Mouse (Mus musculus) midbrain, embryonic 15.5 days (tissue): ENCODE data around the gene Tm9sf4. TPM values are rescaled to one million over a fixed set of nuclear protein-coding genes. Genes with fewer than 3 reads are reported as not detected.

Experiments used
- ATAC-seq: fragments of 200-750 bp; cut with Nextera tagmentation; replicated peaks from 2 replicates; pipeline ENCODE4 v1.8.0; 2017; ENCODE audit warnings: moderate TSS enrichment
- H3K27ac ChIP-seq: fragments of 300-500 bp; sonication (generic); 2 replicates; pipeline ENCODE4 v1.5.1; 2015; ENCODE audit warnings: mild to moderate bottlenecking, inconsistent platforms
- H3K27me3 ChIP-seq: fragments of 300-500 bp; sonication (generic); replicated peaks from 2 replicates; pipeline ENCODE4 v1.6.1; 2015; ENCODE audit warnings: inconsistent platforms
- H3K36me3 ChIP-seq: fragments of 300-500 bp; sonication (generic); replicated peaks from 2 replicates; pipeline ENCODE4 v1.6.1; 2015; ENCODE audit warnings: inconsistent platforms
- H3K4me1 ChIP-seq: fragments of 300-500 bp; sonication (generic); 2 replicates; pipeline ENCODE4 v1.6.1; 2015; ENCODE audit warnings: inconsistent platforms
- H3K4me2 ChIP-seq: fragments of 300-500 bp; sonication (generic); 2 replicates; pipeline ENCODE4 v1.6.1; 2015; ENCODE audit warnings: inconsistent platforms, mild to moderate bottlenecking, moderate library complexity
- H3K4me3 ChIP-seq: fragments of 300-500 bp; sonication (generic); 2 replicates; pipeline ENCODE4 v1.5.1; 2015; ENCODE audit warnings: mild to moderate bottlenecking, inconsistent platforms
- H3K9ac ChIP-seq: fragments of 300-500 bp; sonication (generic); 2 replicates; pipeline ENCODE4 v1.6.1; 2015; ENCODE audit warnings: mild to moderate bottlenecking, inconsistent platforms
- H3K9me3 ChIP-seq: fragments of 300-500 bp; sonication (generic); 2 replicates; pipeline ENCODE4 v1.6.1; 2016; ENCODE audit warnings: inconsistent platforms
- WGBS: fragments of 180-500 bp; shearing (Covaris S2); methylation state at CpG from one replicate; pipeline ENCODE4 v1.1.7; 2015; ENCODE audit warnings: mixed read lengths; 5-methylcytosine and 5-hydroxymethylcytosine counted together
- polyA plus RNA-seq: library from polyadenylated mRNA; unstranded; fragments of >200 nt; fragmentation: Nextera tagmentation; extraction: Ambion mirVana; gene quantifications from 2 replicates; pipeline ENCODE4 v1.2.1, GENCODE M21; 2015

Gene Tm9sf4
- polyA plus RNA-seq, 1 experiment from 2014 or later: 88.7 TPM

DNA sequence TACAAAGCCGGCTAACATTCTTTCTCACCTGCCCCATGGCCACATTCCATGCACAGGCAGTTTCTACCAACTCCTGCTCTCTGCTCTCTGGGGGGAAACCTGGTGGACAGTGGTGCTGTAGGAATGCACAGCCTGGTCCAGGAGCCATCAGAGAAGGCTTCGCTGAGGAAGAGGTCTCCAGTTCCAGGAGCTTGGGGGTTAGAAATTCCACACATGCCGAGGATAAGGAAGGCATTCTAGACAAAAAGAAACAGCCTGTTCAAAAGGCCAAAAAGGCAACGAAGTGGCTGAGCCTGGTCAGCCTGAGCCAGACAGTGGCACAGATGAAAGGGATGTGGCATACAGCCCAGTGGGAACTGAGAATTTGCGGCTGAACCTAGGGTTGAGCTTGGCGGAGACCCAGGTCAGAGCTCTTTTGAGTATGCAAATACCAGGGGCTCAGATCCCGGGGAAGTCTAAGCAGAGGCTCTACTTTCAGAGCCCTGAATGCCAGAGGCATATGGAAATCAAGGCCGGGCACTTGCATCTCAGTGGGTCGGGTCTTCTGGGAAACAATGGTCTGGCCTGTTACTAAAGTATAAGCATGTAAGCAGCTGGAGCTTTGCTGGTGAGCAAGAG, 21.0 kb upstream of the Tm9sf4 start:
- H3K36me3 ChIP-seq: no peaks in the 10 kb centered on the region

DNA sequence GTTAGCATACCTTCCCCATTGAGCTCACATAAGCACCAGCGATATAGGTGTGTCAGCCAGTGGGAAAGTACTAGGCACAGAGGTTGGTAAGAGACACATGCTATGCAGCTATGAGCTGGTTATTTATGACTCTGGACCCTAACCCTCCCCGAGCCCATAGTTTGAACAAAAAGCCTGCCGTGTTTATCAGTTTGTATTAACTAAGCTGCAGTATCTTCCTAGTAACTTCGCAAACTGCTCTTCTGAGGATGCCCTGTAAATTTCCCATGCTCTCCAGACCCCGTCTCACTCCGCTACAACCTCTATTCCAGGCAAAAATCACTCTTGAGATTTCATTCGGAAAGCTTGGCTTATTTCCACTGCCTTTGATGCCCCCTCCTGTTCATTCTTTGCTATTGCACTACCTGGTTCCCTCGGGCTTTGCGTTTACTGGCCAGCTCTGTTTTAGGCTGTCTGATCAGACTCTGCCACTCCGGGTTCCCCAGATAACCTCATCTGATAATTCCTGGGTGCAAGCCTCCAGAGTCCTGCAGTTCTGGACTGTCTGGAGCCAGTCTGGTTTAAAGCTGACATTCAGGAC, 18.4 kb upstream of the Tm9sf4 start:
- no peak for ATAC-seq
- Histone ChIP-seq H3K27ac (no peak overlapping the region), H3K9me3 (no peaks in the 10 kb centered on the region), H3K4me3 (no peak overlapping the region), H3K9ac (no peak overlapping the region), H3K4me1 (no peaks in the 10 kb centered on the region), H3K4me2 (no peak overlapping the region), H3K27me3 (no peaks in the 10 kb centered on the region), H3K36me3 (no peaks in the 10 kb centered on the region)
- 29% methylated on average over 10 of the region's 10 CpGs for WGBS

More for the DNA sequence above, 21.0 kb upstream of the Tm9sf4 start:
- H3K9ac ChIP-seq: no peak overlapping the region
- no peaks in the 10 kb centered on the region for H3K4me1 ChIP-seq
- ATAC-seq: peak; percentile 45; the same call in 1 of the 2 replicates
- no peaks in the 10 kb centered on the region for H3K27me3 ChIP-seq
- no peak overlapping the region for H3K4me2 ChIP-seq
- H3K9me3 ChIP-seq: no peaks in the 10 kb centered on the region
- WGBS: 10% methylated on average over 9 of the region's 9 CpGs
- H3K4me3 ChIP-seq: no peak overlapping the region
- peak overlapping the region; percentile 53; the same call in 1 of the 2 replicates for H3K27ac ChIP-seq

DNA sequence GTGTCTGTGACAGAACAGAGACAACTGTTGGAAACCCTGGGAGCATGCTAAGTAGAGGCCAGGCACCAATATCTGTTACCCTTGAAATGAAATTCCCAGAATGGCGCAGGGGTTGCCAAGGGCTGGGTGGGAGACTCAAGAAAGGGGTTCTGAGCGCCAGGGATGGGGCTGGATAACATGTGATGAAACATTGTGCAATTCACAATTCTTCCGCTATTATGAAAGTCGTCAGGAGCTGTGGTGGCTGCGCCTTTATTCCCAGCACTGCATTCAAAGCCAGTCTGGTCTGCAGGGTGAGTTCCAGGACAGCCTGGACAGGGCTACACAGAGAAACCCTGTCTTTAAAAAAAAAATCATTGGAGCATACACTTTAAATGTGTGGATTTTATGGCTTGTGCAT, 15.8 kb upstream of the Tm9sf4 start:
- H3K4me2 ChIP-seq: no peak overlapping the region
- no peak for ATAC-seq
- H3K27me3 ChIP-seq: no peaks in the 10 kb centered on the region
- H3K27ac ChIP-seq: no peak overlapping the region
- 80% methylated on average over 5 of the region's 5 CpGs for WGBS
- H3K4me3 ChIP-seq: no peak overlapping the region
- no peak overlapping the region for H3K9ac ChIP-seq
- no peaks in the 10 kb centered on the region for H3K36me3 ChIP-seq
- H3K9me3 ChIP-seq: no peaks in the 10 kb centered on the region
- no peaks in the 10 kb centered on the region for H3K4me1 ChIP-seq

DNA sequence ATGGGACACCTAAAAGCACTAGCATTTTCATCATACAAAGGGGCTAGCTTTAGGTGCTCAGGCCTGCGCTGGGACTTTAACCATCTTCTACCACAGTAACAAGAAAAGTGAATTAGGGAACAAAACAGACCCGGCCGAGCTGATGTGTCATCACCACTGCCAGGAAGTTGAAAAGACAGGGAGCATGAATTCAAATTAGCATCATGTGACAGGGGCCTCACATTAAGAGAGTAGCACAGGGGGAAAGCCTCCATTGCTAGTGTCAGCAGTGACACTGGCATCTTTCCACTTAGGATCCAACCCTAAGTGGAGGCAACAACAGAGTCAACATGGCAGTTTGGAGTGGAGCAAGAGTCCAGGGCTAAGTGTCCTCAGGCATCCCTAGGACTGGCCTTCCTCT, 13.9 kb upstream of the Tm9sf4 start:
- Histone ChIP-seq H3K4me2 (no peak overlapping the region), H3K27me3 (no peaks in the 10 kb centered on the region), H3K36me3 (no peaks in the 10 kb centered on the region), H3K9me3 (no peaks in the 10 kb centered on the region), H3K27ac (no peak overlapping the region), H3K9ac (no peak overlapping the region), H3K4me3 (no peak overlapping the region), H3K4me1 (no peaks in the 10 kb centered on the region)
- ATAC-seq: no peak
- 81% methylated on average over 3 of the region's 3 CpGs for WGBS

DNA sequence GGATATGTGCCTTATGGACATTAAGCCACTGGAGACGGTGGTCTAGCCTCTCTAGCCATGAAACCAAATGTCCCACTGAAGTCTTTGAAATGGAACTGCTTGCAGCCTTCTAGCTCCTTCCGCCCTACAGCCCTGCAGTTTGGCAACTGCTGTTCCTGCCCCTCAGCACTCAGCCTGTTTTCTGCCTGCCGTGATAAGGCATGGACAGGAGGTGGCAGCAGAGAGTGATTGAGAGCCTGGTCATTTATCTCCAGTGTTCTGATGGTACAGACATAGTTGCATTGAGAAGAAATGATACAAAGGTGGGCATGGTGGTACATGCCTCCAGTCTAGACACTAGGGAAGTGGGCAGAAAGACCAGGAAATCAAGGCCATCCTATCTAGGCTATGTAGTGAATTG, 13.4 kb upstream of the Tm9sf4 start:
- Histone ChIP-seq H3K4me2 (no peak overlapping the region), H3K4me3 (no peak overlapping the region), H3K27ac (no peak overlapping the region), H3K9ac (no peak overlapping the region), H3K9me3 (no peaks in the 10 kb centered on the region), H3K36me3 (no peaks in the 10 kb centered on the region), H3K4me1 (no peaks in the 10 kb centered on the region), H3K27me3 (no peaks in the 10 kb centered on the region)
- peak; percentile 42; the same call in 1 of the 2 replicates for ATAC-seq
- WGBS: 31% methylated on average over 3 of the region's 3 CpGs

DNA sequence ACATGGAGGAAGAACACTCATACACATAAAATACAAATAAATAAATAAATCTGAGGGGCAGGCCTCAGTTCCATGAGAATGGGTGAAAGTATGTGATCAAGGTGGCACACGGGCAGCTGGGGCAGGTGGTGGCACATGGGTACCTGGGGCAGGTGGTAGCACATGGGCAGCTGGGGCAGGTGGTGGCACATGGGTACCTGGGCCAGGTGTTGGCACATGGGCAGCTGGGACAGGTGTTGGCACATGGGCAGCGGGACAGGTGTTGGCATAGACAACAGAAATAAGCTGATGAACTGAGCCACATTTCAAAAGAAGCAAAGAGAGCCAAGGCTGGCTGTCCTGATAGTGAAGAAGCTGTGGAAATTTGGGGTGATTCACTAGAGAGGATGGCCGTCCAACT, 11.4 kb upstream of the Tm9sf4 start:
- no peaks in the 10 kb centered on the region for H3K4me1 ChIP-seq
- no peak overlapping the region for H3K27ac ChIP-seq
- WGBS: 82% methylated on average over 3 of the region's 3 CpGs
- ATAC-seq: no peak; the same call in 1 of the 2 replicates
- H3K27me3 ChIP-seq: no peaks in the 10 kb centered on the region
- no peaks in the 10 kb centered on the region for H3K9me3 ChIP-seq
- no peaks in the 10 kb centered on the region for H3K36me3 ChIP-seq
- no peak overlapping the region for H3K9ac ChIP-seq
- no peak overlapping the region for H3K4me3 ChIP-seq
- H3K4me2 ChIP-seq: no peak overlapping the region

DNA sequence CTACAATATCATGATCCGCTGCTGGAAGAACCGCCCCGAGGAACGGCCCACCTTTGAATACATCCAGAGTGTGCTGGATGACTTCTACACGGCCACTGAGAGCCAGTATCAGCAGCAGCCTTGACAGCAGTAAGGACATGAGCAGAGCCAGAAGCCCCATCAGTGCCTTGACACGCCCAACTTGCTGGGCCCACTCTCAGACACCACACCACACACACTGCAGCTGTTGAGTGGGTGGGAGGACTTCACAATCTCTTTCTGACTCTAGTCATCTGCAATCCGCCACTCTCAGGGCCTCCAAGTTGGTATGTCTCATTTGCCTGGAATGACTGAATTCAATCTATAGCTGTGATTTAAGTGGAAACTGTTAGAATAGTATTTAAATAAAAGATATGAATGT, 10.1 kb upstream of the Tm9sf4 start:
- ATAC-seq: no peak
- Histone ChIP-seq H3K36me3 (no peaks in the 10 kb centered on the region), H3K27ac (no peak overlapping the region), H3K4me3 (no peak overlapping the region), H3K4me1 (no peaks in the 10 kb centered on the region), H3K9me3 (no peaks in the 10 kb centered on the region), H3K4me2 (no peak overlapping the region), H3K9ac (no peak overlapping the region), H3K27me3 (no peaks in the 10 kb centered on the region)
- WGBS: 76% methylated on average over 7 of the region's 7 CpGs

DNA sequence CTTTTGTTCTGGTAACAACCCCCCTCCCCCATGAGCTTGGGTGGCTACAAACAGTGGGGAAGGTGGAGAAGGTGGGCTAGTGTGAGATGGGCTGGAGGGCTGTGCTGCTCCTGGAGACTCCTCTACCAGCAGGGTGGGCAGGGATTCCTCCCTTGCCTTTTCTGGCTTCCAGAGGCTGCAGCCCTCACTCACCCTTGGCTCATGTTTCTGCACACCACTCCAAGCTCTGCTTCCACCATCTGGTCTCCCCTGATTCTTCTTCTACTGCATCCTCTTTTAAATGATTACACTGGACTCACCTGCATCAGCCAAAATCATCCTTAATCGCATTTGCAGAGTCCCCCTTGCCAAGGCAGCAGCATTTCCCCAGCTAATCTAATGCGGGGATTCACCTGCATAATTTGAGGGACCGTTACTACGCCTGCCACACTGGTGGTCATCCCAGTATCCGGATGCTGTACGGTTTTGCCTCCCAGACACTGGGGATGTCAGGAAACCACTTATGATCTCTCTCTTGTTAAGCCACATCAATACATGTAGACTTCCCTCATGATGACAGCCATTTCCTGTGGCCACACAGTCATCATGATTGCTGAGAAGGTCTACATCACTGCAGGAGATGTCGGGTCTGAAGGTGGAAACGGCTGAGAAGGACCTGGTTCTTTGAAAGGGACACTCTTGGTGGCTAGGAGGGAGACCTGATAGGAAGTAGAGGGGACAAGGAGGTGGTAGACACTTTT, 9.0 kb upstream of the Tm9sf4 start:
- WGBS: 85% methylated on average over 8 of the region's 8 CpGs
- no peak overlapping the region for H3K4me2 ChIP-seq
- no peaks in the 10 kb centered on the region for H3K36me3 ChIP-seq
- ATAC-seq: no peak
- H3K9me3 ChIP-seq: no peaks in the 10 kb centered on the region
- no peak overlapping the region for H3K4me3 ChIP-seq
- no peaks in the 10 kb centered on the region for H3K27me3 ChIP-seq
- no peak overlapping the region for H3K9ac ChIP-seq
- H3K27ac ChIP-seq: no peak overlapping the region
- no peaks in the 10 kb centered on the region for H3K4me1 ChIP-seq

DNA sequence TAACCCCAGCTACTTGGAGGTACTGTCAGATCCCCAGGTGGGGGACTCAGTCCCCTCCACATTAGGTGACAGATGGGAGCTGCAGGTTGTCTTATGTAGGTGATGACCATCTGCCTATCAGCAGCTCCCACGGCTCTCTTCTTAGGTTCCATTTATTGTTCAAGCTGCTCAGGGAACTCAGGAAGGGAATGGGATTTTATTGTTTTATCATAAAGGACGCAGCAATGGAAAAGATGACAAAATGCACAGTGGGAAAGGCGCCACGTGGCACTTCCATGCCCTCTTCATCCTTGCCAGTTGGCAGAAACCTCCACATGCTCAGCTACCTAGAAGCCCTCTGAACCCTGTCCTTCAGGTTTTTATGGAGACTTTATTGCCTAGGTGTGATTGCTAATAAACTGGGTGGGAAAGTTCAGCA, 8.1 kb upstream of the Tm9sf4 start:
- Histone ChIP-seq H3K4me3 (no peak overlapping the region), H3K4me1 (no peaks in the 10 kb centered on the region), H3K27me3 (no peaks in the 10 kb centered on the region), H3K27ac (no peak overlapping the region), H3K4me2 (no peak overlapping the region), H3K9me3 (no peaks in the 10 kb centered on the region), H3K36me3 (no peaks in the 10 kb centered on the region), H3K9ac (no peak overlapping the region)
- 82% methylated on average over 4 of the region's 4 CpGs for WGBS
- ATAC-seq: no peak

DNA sequence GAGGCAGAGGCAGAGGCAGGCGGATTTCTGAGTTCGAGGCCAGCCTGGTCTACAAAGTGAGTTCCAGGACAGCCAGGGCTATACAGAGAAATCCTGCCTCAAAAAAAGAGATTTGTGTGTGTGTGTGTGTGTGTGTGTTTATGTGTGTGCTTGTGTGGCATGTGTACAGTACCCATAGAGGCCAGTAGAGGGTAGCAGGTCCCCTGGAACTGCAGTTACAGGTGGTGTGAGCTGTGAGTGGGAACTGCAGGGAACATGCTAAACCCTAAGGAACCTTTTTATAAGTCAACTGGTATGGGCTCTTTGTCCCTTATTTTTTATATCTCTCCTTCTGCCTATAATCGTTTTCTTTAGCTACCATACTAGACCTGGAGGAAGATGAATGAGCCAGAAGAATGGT, 3.8 kb upstream of the Tm9sf4 start:
- H3K9ac ChIP-seq: no peak overlapping the region
- H3K4me3 ChIP-seq: no peak overlapping the region
- no peaks in the 10 kb centered on the region for H3K27me3 ChIP-seq
- no peak for ATAC-seq
- no peak overlapping the region for H3K4me2 ChIP-seq
- no peaks in the 10 kb centered on the region for H3K36me3 ChIP-seq
- no peaks in the 10 kb centered on the region for H3K9me3 ChIP-seq
- peaks cover 5% of the 10 kb centered on the region for H3K4me1 ChIP-seq
- 79% methylated on average over 2 of the region's 3 CpGs for WGBS
- H3K27ac ChIP-seq: no peak overlapping the region

DNA sequence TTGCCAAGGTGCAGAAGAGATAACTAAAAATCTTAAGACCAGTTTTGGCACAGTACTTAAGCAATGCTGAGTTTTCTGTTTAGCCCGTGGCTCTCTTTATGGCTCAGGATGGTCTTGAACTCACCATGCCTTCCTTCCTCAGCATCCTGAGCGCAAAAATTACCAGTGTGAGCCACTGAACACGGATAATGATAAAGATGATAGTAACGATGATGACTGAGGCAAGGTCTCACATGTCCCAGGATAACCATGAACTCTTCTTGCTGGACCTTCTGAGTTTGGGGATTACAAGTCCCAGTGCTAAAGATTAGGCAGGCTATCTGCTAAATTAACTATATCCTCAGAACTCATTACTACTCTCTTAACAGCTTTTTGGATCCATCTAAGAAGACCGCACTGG, 970 bp upstream of the Tm9sf4 start:
- Histone ChIP-seq H3K9me3 (no peaks in the 10 kb centered on the region), H3K9ac (no peak overlapping the region), H3K27ac (no peak overlapping the region), H3K36me3 (no peaks in the 10 kb centered on the region), H3K27me3 (no peaks in the 10 kb centered on the region), H3K4me2 (peak overlapping the region; percentile 85; the same call in 1 of the 2 replicates), H3K4me1 (peaks cover 15% of the 10 kb centered on the region), H3K4me3 (peak overlapping the region; percentile 78; the same call in 1 of the 2 replicates)
- 86% methylated on average over 5 of the region's 5 CpGs for WGBS
- no peak for ATAC-seq

DNA sequence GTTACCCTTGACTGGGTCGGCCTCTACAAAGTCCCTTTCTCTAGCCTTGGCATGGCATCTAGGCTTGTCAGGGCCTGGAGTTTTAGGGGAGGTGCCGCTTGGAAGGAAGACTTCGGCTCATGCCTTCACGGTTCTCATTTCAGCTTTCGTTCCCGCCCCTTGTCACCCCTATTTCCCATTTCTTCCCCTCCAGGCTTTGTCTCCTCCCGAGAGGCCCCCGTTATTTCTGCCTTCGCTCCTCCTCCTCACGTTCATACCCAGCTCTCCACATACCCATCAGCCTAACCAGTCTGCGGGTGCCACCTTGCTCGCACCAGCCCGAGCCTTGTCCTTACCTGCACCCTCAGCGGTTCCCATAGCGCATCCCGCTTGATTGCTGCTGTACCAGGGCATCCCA, 579 bp downstream of the Tm9sf4 start:
- H3K9ac ChIP-seq: peak overlapping the region; percentile 85
- under 1% methylated on average over 16 of the region's 16 CpGs for WGBS
- peak overlapping the region; percentile 97 for H3K27ac ChIP-seq
- peaks cover 15% of the 10 kb centered on the region for H3K4me1 ChIP-seq
- peak overlapping the region; percentile 85 for H3K4me2 ChIP-seq
- no peaks in the 10 kb centered on the region for H3K9me3 ChIP-seq
- H3K4me3 ChIP-seq: peak overlapping the region; percentile 78
- no peaks in the 10 kb centered on the region for H3K27me3 ChIP-seq
- peak; percentile 79 for ATAC-seq
- no peaks in the 10 kb centered on the region for H3K36me3 ChIP-seq
